Mouse (Mus musculus) gastrocnemius, postnatal 25 days (tissue): ENCODE results near the gene Siglech. TPM values are rescaled to one million over a fixed set of nuclear protein-coding genes. Genes with fewer than 3 reads are reported as not detected.
A peak's percentile ranks its signal among the peaks of the same experiment; 100 is the strongest.
"Not testable (repeated sequence)": the region's sequence is repeated elsewhere in the genome, so short reads cannot be mapped to it uniquely, and the experiment has no call there.

ENCODE experiments used
- DNase-seq: peaks from one replicate; pipeline ENCODE4 v3.0.0; 2022
- long read RNA-seq, 2 experiments: library from polyadenylated mRNA; stranded (forward); transcript quantifications; one replicate each; pipeline ENCODE4 v2.0.0; 2021
- total RNA-seq, 2 experiments: library from RNA; stranded (reverse); gene quantifications; 1 replicate in 1 of 2; 2 replicates in 1 of 2; pipeline ENCODE4 v1.2.3; 2021

The Siglech gene
- under 1 TPM; 0.32 to 0.38 TPM for total RNA-seq
- long read RNA-seq, experiment 1: 0 reads
- long read RNA-seq, experiment 2: 0 reads

GRCm38 (mm10) chr7:55767926-55768325 is at the start of gene Siglech:
Siglech (plus strand) TSS chr7:55768178.
- DNase-seq: no peak

GRCm38 (mm10) chr7:55722673-55723072 is 45.3 kb upstream of the Siglech start:
- DNase-seq: no peak

GRCm38 (mm10) chr7:55728903-55729302 is 39.1 kb upstream of the Siglech start:
- DNase-seq: no peak

- DNase-seq: no peak
Measured at GRCm38 (mm10) chr7:55734483-55734882, 33.5 kb upstream of the Siglech start.

GRCm38 (mm10) chr7:55737125-55737912 is 30.7 kb upstream of the Siglech start:
- no peak for DNase-seq

GRCm38 (mm10) chr7:55743614-55744267 is 24.2 kb upstream of the Siglech start:
- no peak for DNase-seq

GRCm38 (mm10) chr7:55744566-55745220 is 23.3 kb upstream of the Siglech start:
- peak; percentile 9 for DNase-seq

GRCm38 (mm10) chr7:55750841-55751240 is 17.1 kb upstream of the Siglech start:
- DNase-seq: no peak

- no peak for DNase-seq
Measured at GRCm38 (mm10) chr7:55759346-55759745, 8.6 kb upstream of the Siglech start.

GRCm38 (mm10) chr7:55780011-55780410 is 12.0 kb downstream of the Siglech start:
- DNase-seq: no peak

GRCm38 (mm10) chr7:55782493-55782892 is 14.5 kb downstream of the Siglech start:
- DNase-seq: no peak

GRCm38 (mm10) chr7:55784580-55784979 is 16.6 kb downstream of the Siglech start:
- DNase-seq: peak; percentile 16

GRCm38 (mm10) chr7:55790586-55790985 is 22.6 kb downstream of the Siglech start:
- DNase-seq: not testable (repeated sequence)

GRCm38 (mm10) chr7:55792280-55792679 is 24.3 kb downstream of the Siglech start:
- DNase-seq: no peak

- DNase-seq: no peak
Measured at GRCm38 (mm10) chr7:55793236-55793951, 25.4 kb downstream of the Siglech start.

- peak; percentile 95 for DNase-seq
Measured at GRCm38 (mm10) chr7:55793952-55794603, 26.1 kb downstream of the Siglech start, which contains the start of gene Tubgcp5. Tubgcp5 (plus strand) TSS chr7:55794154.

GRCm38 (mm10) chr7:55799981-55800380 is 32.0 kb downstream of the Siglech start:
- no peak for DNase-seq

- DNase-seq: no peak
Measured at GRCm38 (mm10) chr7:55809967-55810366, 42.0 kb downstream of the Siglech start.

GRCm38 (mm10) chr7:55824468-55824867 is 56.5 kb downstream of the Siglech start:
- DNase-seq: no peak

- DNase-seq: no peak
Measured at GRCm38 (mm10) chr7:55827551-55827950, 59.6 kb downstream of the Siglech start.
